Mouse (Mus musculus) olfactory bulb, adult 2 months (tissue): ENCODE data around the gene H1foo.

Experiments
- CTCF ChIP-seq: fragments of 200-500 bp; IDR thresholded peaks from 2 replicates; pipeline ENCODE4 v1.5.1; 2012; ENCODE audit warnings: low read depth, mild to moderate bottlenecking, low read length, moderate library complexity; ENCODE audit not compliant: insufficient read depth
- POLR2A ChIP-seq: fragments of 200-500 bp; IDR thresholded peaks from 2 replicates; pipeline ENCODE4 v1.6.1; 2012; ENCODE audit warnings: mild to moderate bottlenecking, low read depth, low read length, moderate library complexity; ENCODE audit not compliant: insufficient read depth

DNA sequence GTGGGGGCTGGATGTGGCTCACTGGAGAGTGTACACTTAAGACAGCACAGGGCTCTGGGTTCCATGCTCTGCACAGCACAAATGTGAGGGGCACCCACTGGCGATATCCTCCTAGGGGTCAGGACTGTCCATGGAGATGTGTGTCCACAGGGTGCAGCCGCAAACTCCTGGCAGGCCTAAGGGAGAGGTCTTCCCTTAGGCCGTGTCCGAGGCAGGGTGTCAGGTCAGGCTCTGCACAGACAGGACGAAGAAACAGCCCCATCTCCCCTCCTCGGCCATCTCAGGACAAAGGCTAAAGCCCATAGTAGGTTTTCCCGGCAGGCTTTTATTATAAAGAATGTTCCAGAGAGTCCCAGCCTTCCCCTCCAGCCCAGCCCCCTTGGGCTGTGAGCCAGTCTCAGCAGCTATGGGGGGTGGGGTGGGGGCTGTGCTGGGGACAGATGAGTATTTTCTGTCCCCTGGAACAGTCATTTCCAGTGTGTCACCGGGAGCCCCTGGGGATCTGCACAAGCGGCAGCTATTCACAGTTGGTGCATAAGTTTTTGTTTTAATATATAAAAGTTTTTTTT is 9.9 kb downstream of the H1foo start:
- TF ChIP-seq CTCF = no peak
- TF ChIP-seq POLR2A = no peak
